Mouse (Mus musculus): Measurements from ENCODE around the gene Tmcc2.

DNA sequence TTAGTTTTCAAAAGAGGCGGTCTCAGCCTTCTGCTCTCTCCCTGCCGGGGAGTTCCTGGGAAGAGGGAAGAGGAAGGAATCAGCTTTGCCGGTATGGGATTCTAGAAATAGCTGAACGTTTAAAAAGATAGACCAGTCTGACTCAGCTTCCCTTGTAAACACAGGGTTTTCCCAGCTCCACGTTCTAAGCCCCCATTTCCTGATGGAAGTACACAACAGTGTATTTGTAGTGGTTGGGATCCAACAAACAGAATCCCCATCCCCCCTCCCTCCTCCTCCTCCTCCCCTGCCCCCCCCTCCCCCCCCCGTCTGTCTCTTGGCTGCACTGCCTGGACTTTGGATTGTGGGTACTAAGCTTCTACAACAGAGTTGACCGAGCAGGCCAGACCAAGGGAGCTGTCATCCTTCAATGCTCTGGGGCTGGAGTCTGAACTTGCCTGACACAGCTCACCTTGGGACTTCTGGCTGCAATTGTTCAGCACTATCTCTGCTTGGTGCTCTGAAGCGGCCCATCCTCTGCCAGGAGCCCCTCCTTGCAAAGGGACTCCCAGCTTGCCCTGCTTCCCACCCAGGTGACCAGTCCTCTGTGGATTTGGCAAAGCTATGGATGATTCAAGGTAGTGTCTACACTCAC lies 52.9 kb downstream of the Tmcc2 start:
- TF ChIP-seq BHLHE40 (IDR thresholded peaks at IDR 0.05; ENCODE audit: borderline replicate concordance, low read depth, low read length), result no peak
- no peak for TF ChIP-seq MAX (IDR thresholded peaks at IDR 0.05; ENCODE audit: low read length)
- no peak for TF ChIP-seq EP300 (IDR thresholded peaks at IDR 0.05; ENCODE audit: low read depth in 1 of 2, low read length in 2 of 2)
- no peak for TF ChIP-seq CHD1 (IDR thresholded peaks at IDR 0.05; ENCODE audit: low read depth, low read length)
- no peak for TF ChIP-seq NELFE (IDR thresholded peaks at IDR 0.05; ENCODE audit: low read depth, low read length)
- TF ChIP-seq USF1 (IDR thresholded peaks at IDR 0.05; ENCODE audit: low read depth, low read length), result no peak
- no peak for TF ChIP-seq RCOR1 (IDR thresholded peaks at IDR 0.05; ENCODE audit: low read depth, low read length)
- TF ChIP-seq MYC (IDR thresholded peaks at IDR 0.05; ENCODE audit: low read depth, low read length), result no peak
- TF ChIP-seq TAL1 (IDR thresholded peaks at IDR 0.05; ENCODE audit: low read length), result no peak
- TF ChIP-seq MXI1 (IDR thresholded peaks at IDR 0.05; ENCODE audit: low read depth, low read length), result no peak
- no peak for TF ChIP-seq CTCF (IDR thresholded peaks at IDR 0.05 in 2 of 3, conservative IDR thresholded peaks at IDR 0.05 in 1 of 3; ENCODE audit: control insufficient read depth in 1 of 3, insufficient read depth in 1 of 3, low read depth in 2 of 3, low read length in 3 of 3, poor library complexity in 1 of 3, severe bottlenecking in 1 of 3)
- no peak for TF ChIP-seq GATA1 (IDR thresholded peaks at IDR 0.05; ENCODE audit: low read depth, low read length)
- no peak for TF ChIP-seq CHD2 (IDR thresholded peaks at IDR 0.05; ENCODE audit: low read length)
- no peak for TF ChIP-seq POLR2A (IDR thresholded peaks at IDR 0.05; ENCODE audit: control insufficient read depth in 1 of 2, insufficient read depth in 1 of 2, low read depth in 1 of 2, low read length in 2 of 2, poor library complexity in 1 of 2)

Measured in MEL (cell line).